In genomic region chr13:104041481-104041880, GRCm38 (mm10) we compare ENCODE assay signal across 11 mouse cellular contexts.
DNase-seq lines count a peak whose midpoint lies in the region; ATAC-seq and TF ChIP-seq lines count a peak whose summit lies in the region.
"Had no signal": no experiment of that assay in that cellular context is flagged by ENCODE, and none has a peak within 500 bp of the region (broad histone marks: within the 10 kb centered on the region; RNA-seq: fewer than 3 reads in every experiment).

No protein-coding gene starts in this region.

- ATAC-seq in heart, embryonic 12.5 days (ENCODE audit: insufficient number of reproducible peaks, low FRiP score): no peak
- ATAC-seq: lung, postnatal 0 days had no signal

- no peaks in the 10 kb centered on the region for H3K79me2 ChIP-seq in MEL (ENCODE audit: control insufficient read depth, insufficient read depth, low read length, poor library complexity)

- TF ChIP-seq EP300 in MEL (IDR thresholded peaks at IDR 0.05; ENCODE audit: low read depth in 1 of 2, low read length in 2 of 2): no peak; a peak in 1 of 4 replicates

- 84% methylated on average over 7 of the region's 7 CpGs for WGBS in small intestine, adult 2 months
- 86% methylated on average over 7 of the region's 7 CpGs for WGBS in heart, embryonic 12.5 days
- WGBS in hindbrain, embryonic 10.5 days: 94% methylated on average over 7 of the region's 7 CpGs

- no peak overlapping the region for H3K4me2 ChIP-seq in heart, embryonic 12.5 days
- H3K4me2 ChIP-seq: hindbrain, embryonic 14.5 days had no signal

- H3K36me3 ChIP-seq in MEL (ENCODE audit: control insufficient read depth in 1 of 2, insufficient read depth in 2 of 2, low read length in 2 of 2): peaks cover 0 to 56% of the 10 kb centered on the region in 2 experiments; a peak in 2 of 4 replicates
- no peaks in the 10 kb centered on the region for H3K36me3 ChIP-seq in small intestine, adult 2 months (ENCODE audit: control insufficient read depth, insufficient read depth, low read length)
- peaks cover 8% of the 10 kb centered on the region; the same call in 1 of the 2 replicates for H3K36me3 ChIP-seq in heart, embryonic 12.5 days
- 0 out of 2 replicates have a peak, but pooled peaks cover 2% of the 10 kb centered on the region for H3K36me3 ChIP-seq in hindbrain, embryonic 10.5 days

- no peak; a peak in 1 of 4 replicates for TF ChIP-seq POLR2A in MEL (IDR thresholded peaks at IDR 0.05; ENCODE audit: control insufficient read depth in 1 of 2, insufficient read depth in 1 of 2, low read depth in 1 of 2, low read length in 2 of 2, poor library complexity in 1 of 2)
- TF ChIP-seq POLR2A in small intestine, adult 2 months (IDR thresholded peaks at IDR 0.05; ENCODE audit: low read depth, low read length): no peak

- no peaks in the 10 kb centered on the region for H3K27me3 ChIP-seq in MEL (ENCODE audit: control insufficient read depth in 1 of 2, insufficient read depth in 2 of 2, low read length in 2 of 2)
- no peaks in the 10 kb centered on the region for H3K27me3 ChIP-seq in small intestine, adult 2 months (ENCODE audit: control insufficient read depth, insufficient read depth, low read length)
- H3K27me3 ChIP-seq in heart, embryonic 12.5 days (replicated peaks): no peaks in the 10 kb centered on the region
- H3K27me3 ChIP-seq in hindbrain, embryonic 10.5 days (ENCODE audit: insufficient read depth, poor library complexity, severe bottlenecking): no peaks in the 10 kb centered on the region

- peak overlapping the region; percentile 77; the same call in 1 of the 2 replicates for H3K27ac ChIP-seq in layer of hippocampus, adult 2 months
- H3K27ac ChIP-seq in MEL (ENCODE audit: control insufficient read depth, low read depth, low read length): peak overlapping the region; percentile 86
- H3K27ac ChIP-seq in small intestine, adult 2 months (ENCODE audit: insufficient read depth, low read depth, low read length): peak overlapping the region; percentile 68; the same call in 1 of the 2 replicates
- H3K27ac ChIP-seq in heart, embryonic 12.5 days (ENCODE audit: poor library complexity, severe bottlenecking): no peak overlapping the region
- no peak overlapping the region for H3K27ac ChIP-seq in hindbrain, embryonic 10.5 days
- H3K27ac ChIP-seq: hindbrain, embryonic 14.5 days had no signal

- TF ChIP-seq CTCF in layer of hippocampus, adult 2 months (conservative IDR thresholded peaks at IDR 0.05): no peak
- no peak for TF ChIP-seq CTCF in MEL (IDR thresholded peaks at IDR 0.05 in 2 of 3, conservative IDR thresholded peaks at IDR 0.05 in 1 of 3; ENCODE audit: control insufficient read depth in 1 of 3, insufficient read depth in 1 of 3, low read depth in 2 of 3, low read length in 3 of 3, poor library complexity in 1 of 3, severe bottlenecking in 1 of 3)
- no peak for TF ChIP-seq CTCF in small intestine, adult 2 months (IDR thresholded peaks at IDR 0.05; ENCODE audit: extremely low read depth, insufficient read length, insufficient replicate concordance, low read depth, low read length)

- H3K9ac ChIP-seq in MEL (ENCODE audit: control insufficient read depth, low read depth, low read length, poor library complexity, severe bottlenecking): peak overlapping the region; percentile 30
- no peak overlapping the region for H3K9ac ChIP-seq in heart, embryonic 12.5 days
- H3K9ac ChIP-seq: hindbrain, embryonic 14.5 days had no signal

- H3K4me3 ChIP-seq in layer of hippocampus, adult 2 months: no peak overlapping the region
- H3K4me3 ChIP-seq in MEL (ENCODE audit: control insufficient read depth in 1 of 2, insufficient read depth in 1 of 2, low read depth in 2 of 2, low read length in 2 of 2): no peak overlapping the region
- no peak overlapping the region for H3K4me3 ChIP-seq in small intestine, adult 2 months (ENCODE audit: low read depth, low read length)
- H3K4me3 ChIP-seq in heart, embryonic 12.5 days: no peak overlapping the region
- H3K4me3 ChIP-seq in hindbrain, embryonic 10.5 days: no peak overlapping the region

- no peak for DNase-seq in layer of hippocampus, adult 2 months (ENCODE audit: low spot score in 2 of 2)
- DNase-seq in layer of hippocampus, adult 11-12 months (ENCODE audit: low spot score): no peak
- peak; percentile 74 for DNase-seq in MEL (ENCODE audit: low read depth, low spot score)
- peak; percentile 14 for DNase-seq in induced T-regulatory cell, adult 2 months (ENCODE audit: low read depth)
- DNase-seq in hindbrain, embryonic 10.5 days (ENCODE audit: low spot score): no peak
- DNase-seq: cerebellum, adult 9-11 months; thymus, adult 18-20 months had no signal

- TF ChIP-seq RAD21 in MEL (IDR thresholded peaks at IDR 0.05; ENCODE audit: low read depth, low read length): no peak

- peaks cover 35 to 58% of the 10 kb centered on the region in 2 experiments for H3K4me1 ChIP-seq in MEL (ENCODE audit: control insufficient read depth in 1 of 2, insufficient read depth in 2 of 2, low read length in 2 of 2)
- H3K4me1 ChIP-seq in small intestine, adult 2 months (ENCODE audit: control insufficient read depth, insufficient read depth, insufficient read length, low read length): peaks cover 32% of the 10 kb centered on the region
- H3K4me1 ChIP-seq in heart, embryonic 12.5 days (replicated peaks): peaks cover 24% of the 10 kb centered on the region
- peaks cover 21% of the 10 kb centered on the region for H3K4me1 ChIP-seq in hindbrain, embryonic 10.5 days (replicated peaks)

- H3K9me3 ChIP-seq in MEL (replicated peaks; ENCODE audit: insufficient read depth, low read length): no peaks in the 10 kb centered on the region
- no peaks in the 10 kb centered on the region for H3K9me3 ChIP-seq in heart, embryonic 12.5 days (replicated peaks)
- no peaks in the 10 kb centered on the region for H3K9me3 ChIP-seq in hindbrain, embryonic 10.5 days

TF ChIP-seq in MEL, 35 proteins besides CTCF, POLR2A, EP300 and RAD21:
- TF ChIP-seq TBP (IDR thresholded peaks at IDR 0.05; ENCODE audit: low read depth, low read length): no peak
- peak; percentile 53; the same call in 1 of the 2 replicates for TF ChIP-seq GATA1 (IDR thresholded peaks at IDR 0.05; ENCODE audit: low read depth, low read length)
- TF ChIP-seq MAX (IDR thresholded peaks at IDR 0.05; ENCODE audit: low read length): peak; percentile 73; the same call in 1 of the 2 replicates

Comparison
In these comparisons a context has a peak if more than half of its experiments do, and no peak if none do; other contexts are left out.
1. DNase-seq: peak in MEL (single experiment) and induced T-regulatory cell, adult 2 months (single experiment); none in layer of hippocampus, adult 2 months (0 of 2), layer of hippocampus, adult 11-12 months (single experiment) and hindbrain, embryonic 10.5 days (single experiment).
2. H3K27ac ChIP-seq: peak in layer of hippocampus, adult 2 months (single experiment), MEL (single experiment) and small intestine, adult 2 months (single experiment); none in heart, embryonic 12.5 days (single experiment) and hindbrain, embryonic 10.5 days (single experiment).